Mouse (Mus musculus) cerebellum, postnatal 36 days (tissue): ENCODE measurements around the gene Cd44.

Source experiments
- DNase-seq, 2 experiments: peaks; one replicate each; pipeline ENCODE4 v3.0.0; 2021 to 2022; ENCODE audit warnings: mixed read lengths in 2 of 2

The Cd44 gene

DNA sequence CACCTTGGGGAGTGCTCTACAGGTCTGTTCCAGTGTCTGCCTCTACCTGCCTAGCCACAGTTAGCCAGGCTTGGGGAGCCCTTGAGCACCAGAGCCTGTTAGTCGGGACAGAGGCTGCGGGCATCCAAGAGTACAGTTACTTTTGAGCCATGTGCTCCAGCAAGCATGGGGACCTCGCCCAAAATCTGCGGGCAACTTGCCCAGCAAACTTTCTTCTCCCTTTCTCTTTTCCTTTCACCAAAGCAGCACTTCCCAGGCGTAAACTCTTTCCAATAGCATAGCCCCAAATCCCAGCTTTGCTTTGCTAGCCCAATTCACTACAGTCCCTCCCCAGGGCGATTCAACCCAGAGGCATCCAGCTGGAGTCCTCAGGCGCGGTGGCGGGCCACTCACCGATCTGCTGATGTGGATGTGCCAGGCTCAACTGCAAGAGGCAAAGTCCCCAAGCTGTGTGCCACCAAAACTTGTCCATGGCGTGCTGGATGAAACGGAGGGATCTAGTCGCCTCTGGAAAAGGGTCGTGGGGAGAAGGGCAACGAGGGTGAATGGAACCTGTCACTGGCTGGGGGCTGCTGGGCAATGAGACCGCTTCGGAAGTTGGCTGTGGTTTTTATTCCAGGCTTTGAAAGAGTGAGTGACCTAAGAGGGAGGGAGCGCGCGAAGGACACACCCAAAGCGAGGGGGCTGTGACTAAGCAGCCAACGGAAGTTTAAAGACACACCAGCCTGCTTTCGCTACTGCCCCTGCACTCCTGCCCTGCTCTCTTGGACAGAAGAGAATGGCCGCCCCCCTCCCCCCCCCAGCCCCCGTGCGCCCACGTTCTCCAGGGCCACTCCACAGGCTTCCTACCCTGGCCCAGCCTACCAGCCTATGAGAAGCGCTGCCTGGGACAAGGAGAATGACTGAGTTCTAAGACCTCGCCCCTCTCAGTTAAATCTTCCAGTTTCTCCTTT, at the start of gene Cd44:
TSS of gene Cd44 (minus strand) at position 791 of the 953 bp plus-strand sequence.
- no peak for DNase-seq

DNA sequence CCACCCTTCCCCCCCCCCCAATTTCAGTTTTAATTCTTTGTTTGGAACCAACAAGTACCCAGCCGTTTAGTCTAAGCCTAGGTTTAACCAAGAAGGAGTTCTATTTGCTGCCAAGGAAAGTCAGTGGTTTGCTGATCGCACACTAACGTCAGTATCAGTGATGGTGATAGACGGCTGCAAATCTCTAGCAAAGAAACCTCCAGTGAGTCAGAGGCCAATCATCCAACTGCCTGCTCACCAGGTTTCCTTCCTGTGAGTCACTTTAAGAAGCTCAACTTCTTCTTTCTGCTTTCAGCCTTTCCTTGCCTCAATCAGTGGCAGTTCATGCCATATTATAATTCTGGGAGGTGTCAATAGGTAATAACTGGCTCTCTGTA, 47.0 kb upstream of the Cd44 start:
- no peak for DNase-seq

DNA sequence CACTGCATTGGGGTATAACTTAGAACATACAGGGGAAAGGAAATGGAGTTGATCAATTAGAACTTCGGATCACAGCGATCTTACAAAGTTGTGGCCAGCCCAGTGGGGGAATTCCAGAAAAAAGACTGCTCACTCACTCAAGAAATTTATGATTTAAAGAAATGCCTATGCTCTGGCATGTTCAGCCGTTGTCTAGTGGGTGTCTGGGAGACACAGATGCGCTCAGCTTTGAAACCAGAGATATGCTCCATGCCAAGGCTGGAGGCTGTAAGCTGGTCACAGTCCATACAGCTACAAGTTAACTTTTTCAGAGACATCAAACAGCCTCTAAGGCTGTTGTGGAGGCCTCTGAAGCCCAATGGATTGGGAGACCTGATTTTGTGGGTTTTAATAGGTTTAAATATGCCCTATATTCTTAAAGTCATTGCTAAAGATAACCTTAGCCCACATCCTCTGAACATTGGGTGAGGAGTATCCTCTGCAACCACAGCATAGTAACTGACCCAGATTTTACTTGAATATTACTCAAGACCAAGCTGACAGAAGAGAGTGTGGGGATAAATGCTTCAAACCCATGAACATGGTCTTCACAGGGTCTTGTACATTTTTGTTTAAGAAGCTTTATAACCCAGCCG, 46.5 kb upstream of the Cd44 start:
- DNase-seq: no peak

- no peak for DNase-seq
Observed at GRCm38 (mm10) chr2:102945111-102945510, 43.6 kb upstream of the Cd44 start.

DNA sequence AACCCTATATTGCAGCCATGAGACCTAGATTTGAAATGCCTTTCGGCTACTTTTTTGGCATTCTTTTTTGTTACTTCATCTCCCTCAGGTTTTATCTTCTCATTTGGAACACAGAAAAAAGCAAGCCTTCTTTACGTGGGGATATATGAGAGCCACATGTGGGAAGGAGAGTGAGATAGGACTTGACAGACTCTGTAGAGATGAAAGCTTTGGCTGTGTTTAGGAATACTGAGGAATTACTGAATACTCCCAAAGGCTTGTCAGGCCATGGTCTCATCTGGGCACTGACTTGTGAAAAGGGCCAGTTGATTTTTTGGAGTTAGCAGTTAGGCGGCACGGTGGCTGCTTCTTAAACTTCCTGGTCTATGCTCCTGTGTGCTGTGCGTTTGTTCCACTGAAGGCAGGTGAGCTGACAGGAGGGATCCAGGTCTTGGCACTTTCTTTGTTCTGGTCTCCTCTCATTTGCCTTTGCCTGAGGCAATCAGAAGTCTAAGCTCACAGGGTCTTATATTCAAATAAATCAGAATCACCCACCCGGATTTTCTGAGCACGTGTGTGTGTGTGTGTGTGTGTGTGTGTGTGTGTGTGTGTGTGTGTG, 43.0 kb upstream of the Cd44 start:
- DNase-seq: no peak

- DNase-seq: no peak
Observed at GRCm38 (mm10) chr2:102943983-102944382, 42.5 kb upstream of the Cd44 start.

DNA sequence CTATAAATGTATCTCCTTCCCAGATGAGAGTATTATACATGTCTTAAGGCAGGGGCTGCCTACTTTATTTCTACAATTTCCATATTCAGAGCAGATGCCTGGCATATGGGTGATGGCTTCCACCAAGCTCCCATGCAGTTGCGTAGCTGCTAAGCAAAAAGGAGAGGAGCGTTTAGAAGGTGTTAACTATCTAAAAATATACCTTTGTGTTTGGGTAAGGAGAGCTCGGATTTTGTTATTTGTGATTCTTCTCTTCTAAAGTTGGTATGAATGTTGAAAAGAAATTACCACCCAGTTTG, 41.3 kb upstream of the Cd44 start:
- DNase-seq: no peak

DNA sequence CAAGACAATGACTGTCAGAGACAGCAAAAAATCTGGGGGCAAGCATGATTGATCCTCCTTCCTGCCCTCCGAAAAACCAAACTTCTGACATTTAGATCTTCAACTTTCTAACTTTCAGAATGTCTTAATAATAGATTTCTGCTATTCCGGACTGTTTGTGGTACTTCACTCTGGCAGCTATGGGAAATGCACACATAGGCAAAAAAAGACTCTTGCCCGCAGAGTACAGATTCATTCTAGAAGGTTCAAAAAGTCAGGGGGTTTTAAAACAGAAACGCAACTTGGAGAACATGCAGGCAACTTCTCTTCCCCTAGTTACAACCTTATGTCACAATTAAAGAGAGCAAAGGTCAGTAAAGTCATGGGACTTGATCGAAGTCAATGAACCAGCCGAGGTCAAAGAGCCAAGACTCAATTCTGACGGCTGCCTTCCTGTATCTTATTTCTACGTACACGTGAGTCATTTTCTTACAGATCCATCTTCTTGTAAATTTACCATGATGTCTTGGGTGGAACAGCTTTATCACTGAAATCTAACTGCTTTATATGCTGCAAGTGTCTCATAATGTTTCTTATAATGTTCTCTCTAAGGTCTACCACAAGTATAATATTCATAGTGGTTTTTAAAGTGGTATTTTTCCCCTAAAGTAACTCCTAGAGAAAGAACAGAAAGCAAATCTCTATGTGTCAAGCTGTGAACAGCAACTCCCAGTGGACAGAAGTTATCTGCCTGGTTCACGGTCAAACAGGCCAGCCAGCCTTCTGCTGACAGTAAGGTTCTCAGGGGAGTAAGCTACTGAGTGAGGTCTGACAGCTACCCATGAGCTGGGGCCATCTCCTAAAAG, 40.7 kb upstream of the Cd44 start:
- DNase-seq: no peak

- DNase-seq: no peak
Observed at GRCm38 (mm10) chr2:102940813-102941361, 39.4 kb upstream of the Cd44 start.

GRCm38 (mm10) chr2:102940158-102940557, 38.7 kb upstream of the Cd44 start:
- DNase-seq: no peak

DNA sequence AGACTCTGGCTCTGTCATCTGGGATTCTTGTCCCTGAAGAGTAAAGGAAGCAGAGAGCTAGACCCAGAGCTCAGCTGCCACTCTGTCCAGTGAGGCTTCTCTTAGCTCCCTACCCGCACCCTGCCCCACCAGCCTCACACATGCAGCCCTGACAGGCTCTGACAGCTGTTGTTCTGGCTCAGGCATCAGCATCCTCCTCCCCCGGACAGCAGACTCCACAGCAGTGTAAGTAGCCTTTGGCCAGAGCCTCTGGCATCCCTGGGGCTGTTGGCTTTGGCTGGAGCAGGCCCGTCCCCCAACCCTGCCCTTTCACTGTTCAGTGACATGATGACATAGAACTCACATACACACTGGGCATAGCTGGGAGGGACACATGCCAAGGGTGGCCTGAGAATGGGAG, 35.4 kb upstream of the Cd44 start:
- no peak for DNase-seq

DNA sequence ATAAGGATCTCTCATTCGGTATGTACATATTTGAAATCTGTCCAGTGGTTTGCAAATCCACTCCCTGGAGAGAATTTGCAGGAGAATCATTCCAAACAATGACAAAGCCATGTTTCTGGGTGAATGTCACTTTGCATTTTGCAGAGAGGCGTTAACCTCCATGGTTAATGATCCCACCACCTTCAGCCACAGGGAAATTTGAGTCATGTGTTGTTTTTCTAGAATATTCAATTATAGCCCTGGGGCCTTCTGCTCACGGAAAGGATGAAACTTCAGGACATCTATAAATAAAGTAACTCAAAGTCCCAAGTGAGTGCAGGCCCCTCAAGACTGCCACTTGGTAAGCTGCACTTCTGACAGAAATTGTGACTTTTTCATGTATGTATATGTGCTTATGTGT, 33.4 kb upstream of the Cd44 start:
- no peak for DNase-seq

- no peak for DNase-seq
Observed at GRCm38 (mm10) chr2:102933787-102934186, 32.3 kb upstream of the Cd44 start.

GRCm38 (mm10) chr2:102933142-102933541, 31.7 kb upstream of the Cd44 start:
- DNase-seq: no peak

DNA sequence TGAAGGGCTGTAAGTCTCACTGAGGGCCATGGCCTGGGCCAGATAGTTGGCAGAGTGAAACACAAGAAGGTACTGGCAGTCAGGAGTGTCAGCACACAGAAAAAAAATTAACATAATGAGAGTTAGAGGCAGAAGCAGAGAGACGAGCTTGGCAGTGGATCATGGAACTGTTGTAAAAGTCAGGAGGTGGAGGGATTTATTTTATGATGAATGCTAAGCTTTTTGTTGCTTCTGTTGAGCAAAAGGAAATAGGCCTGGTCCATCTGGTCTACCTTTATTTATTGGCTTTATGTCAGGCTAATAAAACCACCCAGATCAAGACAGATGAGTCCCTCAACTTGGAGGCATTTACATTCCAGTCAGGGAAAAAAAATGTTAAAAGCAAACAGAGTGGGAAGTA, 31.2 kb upstream of the Cd44 start:
- no peak for DNase-seq

GRCm38 (mm10) chr2:102928211-102928610, 26.7 kb upstream of the Cd44 start:
- no peak for DNase-seq

DNA sequence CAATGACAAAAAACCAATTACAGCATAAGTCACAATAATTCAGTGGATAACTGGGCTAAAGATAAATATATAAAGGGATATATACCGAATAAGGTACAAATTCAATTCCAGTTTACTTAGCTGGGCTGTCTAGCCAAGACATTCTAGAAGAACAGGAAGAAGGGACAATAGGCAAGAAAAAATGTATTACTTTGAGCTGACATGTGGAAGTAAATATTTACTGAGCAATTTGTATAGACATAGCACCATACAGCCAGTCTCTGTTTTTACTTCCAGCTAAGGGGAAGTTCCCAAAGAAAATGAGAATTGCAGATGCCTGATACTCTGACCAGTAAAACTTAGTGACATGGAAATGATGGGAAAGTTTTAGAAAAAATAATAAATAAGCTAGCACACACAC, 23.0 kb upstream of the Cd44 start:
- DNase-seq: no peak

GRCm38 (mm10) chr2:102923682-102924081, 22.2 kb upstream of the Cd44 start:
- DNase-seq: no peak

- no peak for DNase-seq
Observed at GRCm38 (mm10) chr2:102922066-102922465, 20.6 kb upstream of the Cd44 start.

DNA sequence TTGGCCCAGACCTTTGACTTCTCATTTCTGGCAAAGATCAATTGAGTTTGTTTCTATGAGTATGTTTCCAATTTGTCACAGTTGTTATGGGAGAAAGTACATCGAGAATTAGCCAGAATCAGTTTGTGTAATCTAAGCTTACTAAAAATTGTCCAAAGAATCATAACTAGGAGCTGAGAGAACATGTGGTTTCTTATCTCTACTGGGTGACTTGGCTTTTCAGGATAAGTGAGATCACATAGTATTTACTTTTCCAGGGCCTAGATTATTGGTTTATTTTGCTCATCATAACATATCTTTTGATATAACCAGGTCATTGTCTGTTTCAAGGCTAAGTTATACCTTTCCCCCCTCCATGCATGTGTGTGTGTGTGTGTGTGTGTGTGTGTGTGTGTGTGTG, 16.8 kb upstream of the Cd44 start:
- no peak for DNase-seq

GRCm38 (mm10) chr2:102916596-102916995, 15.1 kb upstream of the Cd44 start:
- no peak for DNase-seq

DNA sequence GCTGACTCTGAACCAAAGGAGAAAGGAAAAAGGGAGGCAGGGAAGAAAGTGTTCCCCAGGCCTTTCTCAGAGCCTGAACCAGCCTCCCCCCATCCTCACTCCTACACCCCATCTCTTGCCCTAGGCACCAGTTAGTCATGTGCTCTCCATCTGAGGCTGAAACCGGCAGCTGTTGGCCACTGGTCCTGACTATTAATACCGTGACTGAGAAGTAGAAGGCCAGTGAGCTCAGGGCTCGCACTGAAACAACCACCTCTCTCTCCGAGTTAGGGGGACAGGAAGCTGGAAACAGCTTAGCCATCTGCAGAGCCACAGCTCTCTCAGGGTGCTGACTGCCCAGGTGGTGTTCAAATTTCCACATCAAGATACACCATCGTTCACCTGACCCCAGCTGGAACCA, 13.2 kb upstream of the Cd44 start:
- no peak for DNase-seq
